Mouse (Mus musculus) monocyte, adult 2 months (primary cell): Measurements from ENCODE around the gene Ank3.

Source experiments
- DNase-seq, 2 experiments: peaks; one replicate each; pipeline ENCODE4 v3.0.0; 2022; ENCODE audit warnings: low spot score in 2 of 2, low read depth in 1 of 2

Gene Ank3

DNA sequence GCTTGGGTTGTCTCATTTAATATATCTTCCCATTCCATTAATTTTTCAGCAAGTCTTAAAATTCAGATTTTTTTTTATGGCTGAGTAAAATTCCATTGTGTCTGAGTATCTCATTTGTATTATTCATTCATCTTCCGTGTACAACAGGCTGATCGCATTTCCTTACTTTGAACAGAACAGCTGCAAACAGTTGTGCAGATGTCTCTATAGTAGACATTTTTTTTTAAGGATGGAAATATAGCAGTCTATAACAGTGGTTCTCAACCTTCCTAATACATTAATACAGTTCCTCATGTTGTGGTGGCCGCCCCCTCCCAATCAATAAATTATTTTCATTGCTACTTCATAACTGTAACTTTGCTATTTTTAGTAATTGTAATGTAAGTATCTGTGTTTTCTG, 212.7 kb downstream of the Ank3 start:
- no peak for DNase-seq

DNA sequence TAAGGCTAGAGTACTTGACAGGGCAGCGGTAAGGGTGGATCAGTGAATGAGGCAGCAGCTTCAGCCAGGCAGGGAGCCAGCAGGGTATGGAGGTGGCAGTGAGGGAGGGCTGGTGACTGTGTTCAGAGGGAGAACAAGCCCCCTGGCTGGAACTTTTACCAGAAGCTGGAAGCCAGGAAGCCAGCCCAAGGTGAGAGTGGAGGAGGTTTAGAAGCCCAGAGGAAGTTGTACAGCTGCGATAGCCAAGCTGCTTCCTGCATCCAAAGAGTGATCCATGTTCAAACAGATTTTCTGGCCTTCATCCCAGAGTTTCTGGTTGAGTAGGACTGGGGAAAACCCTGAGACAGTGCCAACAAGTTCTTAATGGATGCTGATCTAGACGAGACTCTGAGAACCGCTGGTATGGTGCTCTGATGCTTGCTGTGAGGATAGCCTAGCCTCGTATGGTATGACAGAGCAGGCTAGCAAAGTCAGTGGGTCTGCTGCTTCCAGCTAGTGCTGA, 213.3 kb downstream of the Ank3 start:
- DNase-seq = no peak

DNA sequence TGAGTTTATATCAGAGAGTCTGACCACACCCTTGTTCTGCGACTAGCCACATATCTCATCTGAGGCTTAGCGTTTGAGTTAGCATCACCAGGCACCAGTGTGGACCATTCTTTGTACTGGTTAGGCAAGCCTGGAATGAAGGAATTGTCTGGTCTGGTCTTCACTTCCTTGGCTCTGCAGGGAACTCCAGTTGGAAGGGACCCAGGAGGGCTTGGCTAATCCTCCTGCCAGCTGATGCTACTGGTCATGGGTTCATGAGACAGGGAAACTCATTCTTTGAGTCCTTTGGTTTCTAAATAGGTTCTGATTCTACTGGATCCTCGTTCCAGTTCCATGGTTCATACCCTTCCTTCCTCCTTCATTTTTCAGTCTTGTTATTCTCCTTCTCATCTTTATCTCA, 218.4 kb downstream of the Ank3 start:
- DNase-seq = no peak

DNA sequence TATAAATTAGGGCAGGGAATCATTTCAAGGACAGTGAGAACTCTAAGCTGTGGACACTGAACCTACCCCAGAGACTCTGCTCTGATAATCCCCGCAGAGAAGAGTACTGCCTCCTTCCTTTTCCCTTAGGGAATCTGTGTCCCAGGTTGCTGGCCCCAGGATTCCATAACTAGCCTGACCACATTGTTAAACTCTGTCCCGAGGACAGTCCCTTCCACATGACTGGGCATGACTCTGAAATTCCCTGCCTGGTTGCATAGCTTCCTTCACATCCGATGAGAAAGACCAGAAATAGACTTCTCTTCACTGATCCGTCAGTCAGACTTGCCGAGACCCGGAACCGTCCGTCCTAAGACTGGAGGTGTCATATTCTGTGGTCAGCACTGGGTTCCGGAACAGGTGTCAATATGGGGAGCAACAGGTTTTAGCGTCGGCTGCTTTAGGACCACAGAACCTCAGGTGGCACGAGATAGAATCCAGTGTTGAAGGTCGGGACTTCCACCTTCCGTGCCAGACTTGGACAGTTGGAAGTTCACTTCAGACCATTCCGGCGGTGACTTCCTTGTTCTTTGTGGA, 219.1 kb downstream of the Ank3 start:
- DNase-seq = no peak

DNA sequence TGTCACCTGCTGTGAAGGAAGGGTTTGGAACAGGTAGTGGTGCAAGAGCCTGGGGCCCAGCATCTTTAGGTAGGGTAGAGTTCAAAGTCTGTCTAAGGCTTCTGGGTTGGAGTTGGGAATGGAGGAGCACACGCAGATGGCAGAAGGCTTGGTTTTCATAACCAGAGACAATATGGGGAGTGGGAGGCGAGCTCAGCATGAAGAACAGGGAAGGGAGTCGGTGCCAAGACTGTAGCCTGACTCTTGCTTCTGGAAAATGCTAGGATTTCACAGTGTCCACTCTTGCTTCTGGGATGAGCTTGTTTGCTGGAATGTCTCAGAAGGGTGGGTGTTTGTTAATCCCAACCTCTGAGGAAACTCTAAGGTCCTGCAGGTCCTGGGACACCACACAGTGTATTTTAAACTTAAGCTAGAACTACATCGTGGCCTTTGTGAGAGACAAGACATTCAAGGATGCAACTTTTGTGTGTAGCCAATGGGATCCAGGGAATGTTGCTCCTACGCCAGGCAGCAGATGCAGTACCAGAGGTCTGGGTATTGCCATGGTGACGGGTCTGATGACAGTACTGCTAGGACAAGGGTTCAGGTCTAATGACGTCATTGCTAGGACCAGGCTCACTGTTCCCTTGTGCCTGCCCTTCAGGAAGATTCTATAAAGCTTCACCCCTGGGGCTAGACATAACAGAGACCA, 222.3 kb downstream of the Ank3 start:
- DNase-seq = no peak

DNA sequence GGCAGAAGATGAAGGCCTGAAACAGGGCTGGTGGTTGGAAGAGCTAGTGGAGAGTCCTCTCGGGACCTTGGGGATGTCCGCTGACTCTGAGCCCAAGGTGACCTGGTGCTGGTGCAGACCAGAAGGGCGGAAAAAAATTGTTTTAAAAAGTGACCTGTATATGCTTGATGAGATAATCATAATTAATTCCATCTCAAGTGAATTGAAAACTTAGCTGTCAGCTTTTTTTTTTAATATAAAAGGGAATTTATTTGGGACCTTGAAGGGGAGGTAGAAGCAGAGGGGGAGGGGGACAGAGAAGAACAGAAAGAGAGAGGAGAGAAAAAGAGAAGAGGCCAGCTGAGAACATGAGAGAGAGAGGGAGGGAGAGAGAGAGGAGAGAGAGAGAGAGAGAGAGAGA, 229.2 kb downstream of the Ank3 start:
- DNase-seq = no peak

DNA sequence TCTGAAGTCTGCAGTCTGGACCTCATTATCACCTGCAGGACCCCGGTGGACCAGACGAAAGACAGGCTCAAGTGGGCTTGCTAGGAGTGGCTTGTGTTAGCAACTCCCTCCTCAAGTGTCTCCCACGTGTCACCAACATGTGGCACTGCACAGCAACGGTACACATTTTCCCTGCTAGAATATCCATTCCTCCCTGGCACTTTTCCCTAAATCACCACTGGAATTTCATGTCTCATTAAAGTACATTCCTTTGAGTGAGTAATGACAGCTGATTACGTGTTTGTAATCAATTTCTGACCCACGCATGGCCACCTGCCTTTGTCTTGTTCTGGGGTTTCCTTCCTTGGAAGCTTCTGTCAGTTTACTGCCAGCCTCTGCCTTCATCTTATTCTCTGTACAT, 230.2 kb downstream of the Ank3 start:
- DNase-seq = no peak

DNA sequence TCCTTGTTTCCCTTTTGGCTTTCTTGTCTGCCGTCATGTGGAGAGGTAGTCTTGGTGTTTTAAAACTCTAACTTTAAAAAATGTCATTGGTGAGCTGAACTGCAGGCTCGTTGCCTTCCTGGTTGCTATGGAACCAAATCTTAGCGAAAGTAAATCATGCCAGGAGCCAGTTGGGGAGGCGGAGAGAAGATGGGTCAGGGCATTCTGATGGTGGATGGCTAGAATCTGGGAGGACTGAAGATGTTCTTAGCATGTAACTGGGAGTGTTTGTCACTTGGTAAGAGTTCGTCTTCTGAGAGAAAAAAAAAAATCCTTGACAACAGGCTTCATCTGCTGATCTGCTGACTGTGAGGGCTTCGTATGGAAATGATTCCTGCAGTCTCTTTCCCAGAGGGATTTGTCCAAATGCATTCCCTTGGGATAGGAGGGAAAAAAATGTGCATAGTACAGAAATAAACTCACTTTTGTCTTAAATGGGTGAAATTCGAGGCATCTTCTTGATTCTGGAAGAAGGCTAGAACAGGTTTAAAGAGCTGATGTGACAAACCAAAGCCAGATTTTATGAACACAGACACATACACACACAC, 232.3 kb downstream of the Ank3 start:
- DNase-seq = no peak

DNA sequence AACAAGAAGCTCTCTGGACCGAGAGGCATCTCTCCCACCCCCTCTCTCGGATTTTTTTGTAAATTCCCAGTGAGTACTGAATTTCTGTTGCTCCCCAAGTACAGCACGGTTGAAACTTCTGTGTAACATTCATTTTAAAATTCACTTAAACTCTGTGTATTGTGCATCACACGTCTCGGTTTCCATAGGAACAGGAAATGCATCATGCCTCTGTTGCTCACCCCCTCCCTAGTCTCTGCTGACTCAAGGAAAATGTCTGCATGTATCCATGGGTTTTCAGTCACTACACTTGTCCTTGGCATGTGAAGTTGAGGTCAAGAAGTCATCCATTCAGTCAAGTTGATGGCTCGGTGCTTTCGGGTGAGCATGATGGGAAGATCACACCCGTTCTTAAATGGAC, 234.3 kb downstream of the Ank3 start:
- DNase-seq = no peak

DNA sequence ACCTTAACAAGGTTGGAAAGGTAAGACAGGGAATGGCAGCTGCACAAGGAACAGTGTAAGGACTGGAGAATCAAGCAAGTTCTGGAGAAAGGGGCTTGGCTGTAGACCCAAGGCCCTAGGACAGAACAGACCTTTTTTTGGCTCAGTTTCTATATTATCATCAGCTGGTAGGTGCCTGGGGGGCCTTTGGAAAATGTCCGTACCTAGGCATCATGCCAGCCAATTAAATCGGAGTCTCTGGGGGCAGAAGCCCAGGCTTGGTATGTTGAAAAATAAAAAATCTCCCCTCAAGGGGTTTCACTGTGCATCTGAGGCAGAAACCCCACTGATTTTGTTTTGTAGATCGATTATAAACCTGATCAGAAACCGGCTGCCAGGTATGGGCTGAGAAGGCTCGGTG, 236.3 kb downstream of the Ank3 start:
- no peak for DNase-seq

DNA sequence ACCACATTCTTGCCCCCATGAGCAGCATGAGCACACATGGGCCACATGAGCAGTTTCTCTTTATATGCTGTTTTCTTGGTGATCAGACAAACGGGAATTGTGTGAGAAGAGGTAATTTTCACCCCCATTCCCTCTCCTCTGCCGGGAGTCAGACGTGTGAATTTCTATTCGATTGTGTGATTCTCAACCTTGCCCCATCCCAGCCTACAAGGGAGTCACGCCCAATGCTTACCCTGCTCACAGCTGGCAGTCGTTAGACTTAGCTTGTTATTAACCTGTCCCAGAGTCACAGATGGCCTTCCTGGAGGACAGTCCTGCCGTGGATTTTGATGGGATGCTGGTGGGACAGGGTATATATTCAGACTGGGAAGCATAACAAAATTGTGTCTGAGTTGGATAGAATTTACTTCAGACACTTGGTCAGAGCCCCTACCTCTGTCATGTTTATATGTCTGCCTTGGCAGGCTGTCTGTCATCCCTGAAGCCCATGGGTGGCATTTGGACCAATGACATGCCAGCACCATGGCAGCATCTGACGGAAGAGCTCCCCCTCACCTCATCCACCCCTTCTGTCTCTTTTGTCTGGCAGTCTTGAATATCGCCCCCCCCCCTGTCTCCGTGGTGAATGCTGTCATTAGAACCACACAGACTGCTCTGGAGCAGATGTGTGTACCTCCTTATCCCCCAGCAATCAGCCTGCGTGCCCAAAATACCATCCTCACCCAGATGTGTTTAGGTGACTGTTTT, 237.5 kb downstream of the Ank3 start:
- no peak for DNase-seq

DNA sequence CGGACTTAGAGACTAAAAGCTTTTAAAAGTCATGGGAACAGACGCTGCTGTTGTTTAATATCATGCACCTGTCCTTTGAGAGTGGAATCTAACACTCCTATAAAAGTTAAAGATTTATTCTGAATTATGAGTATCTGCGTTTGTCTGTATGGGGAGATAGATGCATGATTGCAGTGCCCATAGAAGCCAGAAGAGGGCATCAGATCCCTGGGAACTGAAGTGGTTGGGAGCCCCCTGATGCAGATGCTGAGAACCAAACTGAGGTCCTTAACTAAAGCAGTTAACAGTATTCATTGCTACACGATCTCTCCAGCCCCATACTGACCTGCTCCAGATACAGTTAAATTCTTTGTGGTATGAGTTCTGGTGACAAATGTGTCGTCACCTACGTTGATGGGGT, 240.6 kb downstream of the Ank3 start:
- no peak for DNase-seq

DNA sequence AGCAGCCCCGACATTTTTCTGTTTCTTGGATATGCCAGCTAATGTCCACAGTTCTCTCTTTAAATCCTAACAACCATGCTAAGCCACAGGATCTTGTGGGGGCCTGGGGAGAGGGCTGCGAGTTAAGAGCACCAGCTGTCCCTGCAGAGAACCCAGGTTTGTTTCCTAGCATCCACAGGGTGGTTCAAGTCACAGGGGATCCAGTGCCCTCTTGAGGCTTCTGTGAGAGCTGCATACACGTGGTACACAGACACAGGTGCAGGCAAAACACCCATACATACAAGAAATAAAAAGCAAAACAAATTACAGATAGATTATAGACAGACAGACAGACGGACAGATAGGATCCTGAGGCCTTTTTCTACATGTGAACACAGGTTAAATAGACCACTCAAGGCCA, 242.0 kb downstream of the Ank3 start:
- DNase-seq = no peak

DNA sequence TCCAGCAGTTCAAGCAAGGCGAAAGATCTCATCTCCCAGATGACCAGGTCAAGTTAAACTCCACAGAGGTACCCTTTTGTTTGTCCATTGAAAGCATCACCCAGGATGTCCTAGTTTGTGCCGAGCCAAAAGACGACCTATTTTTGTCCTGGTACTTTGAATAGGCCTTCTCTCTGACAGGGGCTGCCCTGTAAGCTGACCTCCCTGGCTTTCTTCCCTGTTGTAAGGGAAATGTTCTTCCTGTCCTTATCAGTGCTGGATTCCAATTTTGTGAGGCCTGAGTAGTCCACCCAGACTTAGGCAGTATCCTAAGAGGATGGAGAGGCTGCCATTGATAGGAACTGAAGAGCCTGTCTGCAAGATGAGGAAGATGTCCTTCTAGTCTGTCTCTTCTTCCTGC, 244.9 kb downstream of the Ank3 start:
- DNase-seq = no peak

DNA sequence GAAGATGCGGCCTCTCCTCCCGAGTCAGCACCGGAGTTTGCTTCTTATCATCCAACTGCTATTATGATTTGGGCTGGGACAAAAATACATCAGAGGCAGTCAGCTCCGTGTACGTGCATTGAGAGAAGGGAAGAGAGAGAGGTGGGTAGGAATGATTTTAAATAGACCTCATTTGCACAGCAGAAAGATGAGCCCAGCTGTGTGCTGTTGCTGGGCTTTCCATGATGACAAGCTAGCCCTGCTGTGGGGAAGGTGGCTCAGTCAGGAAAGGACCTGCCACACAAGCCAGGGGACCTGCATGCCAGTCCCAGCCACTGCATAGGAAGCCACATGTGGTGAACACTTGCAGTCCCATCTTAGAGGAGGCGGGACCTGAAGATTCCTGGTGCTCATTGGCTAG, 245.4 kb downstream of the Ank3 start:
- no peak for DNase-seq

DNA sequence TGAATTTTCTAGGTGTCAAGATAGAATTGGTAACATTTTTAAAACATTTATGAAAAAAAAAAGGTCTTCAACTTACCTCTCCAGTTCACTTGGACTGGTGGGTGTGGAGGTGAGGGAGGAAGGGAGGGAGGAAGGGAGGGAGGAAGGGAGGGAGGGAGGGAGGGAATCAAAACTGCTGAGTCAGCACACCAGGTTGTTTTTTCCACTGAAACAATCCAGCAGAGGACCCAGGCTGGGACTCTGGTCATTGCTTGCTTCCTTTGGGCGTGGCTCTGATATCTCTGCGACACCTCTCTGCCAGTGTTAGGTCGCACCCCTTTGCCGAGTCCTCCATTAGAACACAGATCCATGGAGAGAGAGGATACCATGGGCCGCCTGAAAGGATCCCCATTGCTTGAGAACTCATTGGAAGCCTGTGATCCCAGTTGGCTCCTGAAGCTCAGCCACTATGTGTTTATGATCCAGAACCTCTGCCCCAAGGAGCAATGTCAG, 246.8 kb downstream of the Ank3 start:
- no peak for DNase-seq

DNA sequence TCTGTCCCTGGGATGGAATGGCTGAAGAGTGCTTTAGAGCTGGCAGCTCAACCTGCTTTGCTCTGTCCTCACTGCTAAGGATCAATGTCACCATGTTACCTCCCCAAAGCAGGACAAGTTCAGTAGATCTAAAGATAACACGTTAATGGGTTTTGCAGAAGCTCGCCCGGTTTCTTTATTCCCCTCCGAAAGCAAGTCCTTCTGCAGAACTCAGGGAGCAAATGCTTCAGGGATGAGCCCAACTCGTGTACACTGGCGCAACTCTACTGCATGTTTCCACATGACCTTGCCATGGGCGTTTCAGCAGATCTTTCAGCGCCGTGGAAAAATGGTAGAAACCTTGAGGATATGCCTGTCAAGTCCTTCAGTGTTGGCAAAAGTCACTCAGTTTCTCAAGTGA, 247.4 kb downstream of the Ank3 start:
- DNase-seq = no peak

DNA sequence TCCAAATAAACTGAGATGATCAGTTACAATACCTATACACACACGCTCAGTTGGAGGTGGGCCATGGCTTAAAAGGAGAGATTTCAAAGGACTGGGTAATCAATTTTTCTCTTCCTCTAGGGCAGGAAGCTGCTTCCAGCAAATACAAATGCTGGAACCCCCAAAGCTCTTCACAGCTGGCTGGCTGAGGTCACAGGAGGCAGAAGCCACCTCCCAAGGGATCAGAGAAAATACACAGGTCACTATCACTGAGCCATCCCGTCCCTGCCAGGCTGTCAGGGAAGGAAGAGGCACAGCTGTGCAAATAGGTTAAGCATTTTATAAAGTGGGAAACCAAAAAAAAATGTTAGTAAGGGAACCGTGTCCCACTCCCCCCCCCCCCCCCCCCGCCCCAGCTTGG, 251.5 kb downstream of the Ank3 start:
- DNase-seq = no peak

DNA sequence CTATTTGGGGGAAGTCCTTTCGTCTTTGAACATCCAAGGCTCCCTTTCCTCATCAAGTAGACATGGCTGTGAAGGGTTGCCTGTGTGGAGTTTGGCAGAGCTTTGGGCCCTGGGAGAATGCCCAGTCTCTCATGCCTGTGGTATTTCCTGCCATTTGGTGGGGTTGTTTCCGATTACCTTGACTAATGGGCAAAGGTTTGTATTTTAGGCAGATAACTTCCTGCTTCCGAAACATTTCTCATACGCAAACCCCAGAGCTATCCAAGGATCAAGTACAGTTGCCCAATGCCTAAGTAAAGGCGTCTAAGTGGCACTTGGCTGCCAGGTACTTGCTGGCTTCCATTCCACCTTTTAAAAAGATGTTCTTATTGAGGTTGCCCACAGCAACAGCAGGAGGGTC, 254.1 kb downstream of the Ank3 start:
- DNase-seq = no peak

DNA sequence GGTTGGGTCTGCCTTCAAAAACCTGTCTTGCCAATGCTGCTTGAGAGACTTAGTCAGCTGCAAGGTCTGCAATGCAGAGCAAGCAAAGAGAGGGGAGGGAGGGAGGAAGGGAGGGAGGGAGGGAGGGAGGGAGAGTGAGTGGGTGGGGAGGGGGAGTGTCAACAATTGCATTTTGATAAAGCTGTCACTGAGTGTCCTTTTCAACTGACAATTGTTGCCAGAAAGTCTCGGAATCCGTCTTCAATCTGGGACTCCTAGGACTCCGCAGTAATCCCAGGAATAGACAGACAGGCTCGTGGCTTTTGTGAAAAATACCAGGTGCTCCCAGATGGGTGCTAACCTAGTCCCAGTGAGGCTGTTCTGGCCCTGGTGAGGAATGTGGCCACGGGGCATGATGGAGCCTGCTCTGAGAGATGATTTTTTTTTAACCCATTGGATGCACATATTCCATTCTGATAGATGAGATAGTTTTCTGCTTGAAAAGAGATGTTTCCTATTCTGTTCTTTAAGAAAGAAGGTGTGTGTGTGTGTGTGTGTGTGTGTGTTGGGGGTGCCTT, 254.6 kb downstream of the Ank3 start:
- no peak for DNase-seq

DNA sequence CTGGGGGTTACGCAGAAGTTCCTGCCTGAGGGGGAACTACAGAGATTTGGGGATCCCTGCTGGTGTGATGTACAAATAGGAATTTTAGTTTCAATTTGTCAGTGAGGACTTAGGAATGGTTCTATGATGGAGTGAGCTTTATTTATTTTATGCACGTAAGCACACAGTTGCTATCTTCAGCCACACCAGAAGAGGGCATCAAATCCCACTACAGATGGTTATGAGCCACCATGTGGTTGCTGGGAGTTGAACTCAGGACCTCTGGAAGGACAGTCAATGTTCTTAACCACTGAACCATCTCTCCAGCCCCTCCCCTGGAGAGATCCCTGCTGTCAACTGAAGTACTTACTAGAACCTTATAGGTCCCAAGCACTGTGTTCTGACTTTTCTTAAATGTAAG, 255.6 kb downstream of the Ank3 start:
- DNase-seq = no peak
